Mouse (Mus musculus): Measurements from ENCODE around the gene Spag5.

The Spag5 gene

GRCm38 (mm10) chr11:78363309-78364007 is 62.1 kb downstream of the Spag5 start:
- Histone ChIP-seq H3K4me3 (replicated peaks; ENCODE audit: low read length) (no peak overlapping the region), H3K4me1 (replicated peaks; ENCODE audit: low read depth, low read length) (peaks cover 53% of the 10 kb centered on the region), H3K27me3 (ENCODE audit: insufficient read depth, low read length) (peaks cover 23% of the 10 kb centered on the region), H3K9me3 (ENCODE audit: low read length) (no peaks in the 10 kb centered on the region), H3K36me3 (ENCODE audit: insufficient read depth, low read length) (no peaks in the 10 kb centered on the region)
- TF ChIP-seq POU5F1 (IDR thresholded peaks at IDR 0.05; ENCODE audit: borderline replicate concordance, low read length) (no peak), CTCF (conservative IDR thresholded peaks at IDR 0.05; ENCODE audit: low read length) (no peak), NANOG (IDR thresholded peaks at IDR 0.05; ENCODE audit: borderline replicate concordance, low read length) (no peak)

GRCm38 (mm10) chr11:78364103-78364502 is 62.8 kb downstream of the Spag5 start:
- Histone ChIP-seq H3K27me3 (ENCODE audit: insufficient read depth, low read length) (peaks cover 23% of the 10 kb centered on the region), H3K4me3 (replicated peaks; ENCODE audit: low read length) (no peak overlapping the region), H3K4me1 (replicated peaks; ENCODE audit: low read depth, low read length) (peaks cover 49% of the 10 kb centered on the region), H3K9me3 (ENCODE audit: low read length) (no peaks in the 10 kb centered on the region), H3K36me3 (ENCODE audit: insufficient read depth, low read length) (no peaks in the 10 kb centered on the region)
- TF ChIP-seq CTCF (conservative IDR thresholded peaks at IDR 0.05; ENCODE audit: low read length) (no peak), POU5F1 (IDR thresholded peaks at IDR 0.05; ENCODE audit: borderline replicate concordance, low read length) (no peak), NANOG (IDR thresholded peaks at IDR 0.05; ENCODE audit: borderline replicate concordance, low read length) (no peak)

GRCm38 (mm10) chr11:78367456-78368225 is 66.3 kb downstream of the Spag5 start:
- Histone ChIP-seq H3K4me3 (replicated peaks; ENCODE audit: low read length) (no peak overlapping the region), H3K4me1 (replicated peaks; ENCODE audit: low read depth, low read length) (peaks cover 49% of the 10 kb centered on the region), H3K36me3 (ENCODE audit: insufficient read depth, low read length) (no peaks in the 10 kb centered on the region), H3K27me3 (ENCODE audit: insufficient read depth, low read length) (peaks cover 32% of the 10 kb centered on the region), H3K9me3 (ENCODE audit: low read length) (no peaks in the 10 kb centered on the region)
- no peak for TF ChIP-seq POU5F1 (IDR thresholded peaks at IDR 0.05; ENCODE audit: borderline replicate concordance, low read length)
- TF ChIP-seq CTCF (conservative IDR thresholded peaks at IDR 0.05; ENCODE audit: low read length) = no peak
- TF ChIP-seq NANOG (IDR thresholded peaks at IDR 0.05; ENCODE audit: borderline replicate concordance, low read length) = no peak

- H3K9me3 ChIP-seq (ENCODE audit: low read length) = no peaks in the 10 kb centered on the region
- H3K4me1 ChIP-seq (replicated peaks; ENCODE audit: low read depth, low read length) = peaks cover 41% of the 10 kb centered on the region
- H3K4me3 ChIP-seq (replicated peaks; ENCODE audit: low read length) = no peak overlapping the region
- H3K27me3 ChIP-seq (ENCODE audit: insufficient read depth, low read length) = peaks cover 25% of the 10 kb centered on the region
- no peaks in the 10 kb centered on the region for H3K36me3 ChIP-seq (ENCODE audit: insufficient read depth, low read length)
- TF ChIP-seq NANOG (IDR thresholded peaks at IDR 0.05; ENCODE audit: borderline replicate concordance, low read length) (no peak), POU5F1 (IDR thresholded peaks at IDR 0.05; ENCODE audit: borderline replicate concordance, low read length) (no peak), CTCF (conservative IDR thresholded peaks at IDR 0.05; ENCODE audit: low read length) (no peak)
Observed at GRCm38 (mm10) chr11:78370389-78370788, 69.1 kb downstream of the Spag5 start.

- Histone ChIP-seq H3K9me3 (ENCODE audit: low read length) (no peaks in the 10 kb centered on the region), H3K4me3 (replicated peaks; ENCODE audit: low read length) (no peak overlapping the region), H3K4me1 (replicated peaks; ENCODE audit: low read depth, low read length) (peaks cover 45% of the 10 kb centered on the region), H3K27me3 (ENCODE audit: insufficient read depth, low read length) (peaks cover 25% of the 10 kb centered on the region), H3K36me3 (ENCODE audit: insufficient read depth, low read length) (no peaks in the 10 kb centered on the region)
- TF ChIP-seq NANOG (IDR thresholded peaks at IDR 0.05; ENCODE audit: borderline replicate concordance, low read length) (no peak), CTCF (conservative IDR thresholded peaks at IDR 0.05; ENCODE audit: low read length) (no peak), POU5F1 (IDR thresholded peaks at IDR 0.05; ENCODE audit: borderline replicate concordance, low read length) (no peak)
Observed at GRCm38 (mm10) chr11:78371711-78372110, 70.4 kb downstream of the Spag5 start.

Measured in E14TG2a.4 (cell line).